Mouse (Mus musculus) heart, adult 2 months (tissue): Measurements from ENCODE around the gene Gpr183.

Experiments
- CTCF ChIP-seq: fragments of 200-600 bp; IDR thresholded peaks from 2 replicates; pipeline ENCODE4 v1.8.1; 2022; ENCODE audit warnings: antibody characterized with exemption, mild to moderate bottlenecking, moderate library complexity
- POLR2A ChIP-seq: fragments of 200-500 bp; IDR thresholded peaks from 2 replicates; pipeline ENCODE4 v1.6.1; 2011; ENCODE audit warnings: mild to moderate bottlenecking, low read depth, low read length, control low read depth; ENCODE audit not compliant: insufficient read depth

GRCm38 (mm10) chr14:121927451-121927850 is 37.5 kb downstream of the Gpr183 start:
- TF ChIP-seq POLR2A (no peak), CTCF (no peak)
